Mouse (Mus musculus): Measurements from ENCODE around the gene Noc4l. TPM values are rescaled to one million over a fixed set of nuclear protein-coding genes. Genes with fewer than 3 reads are reported as not detected.

The Noc4l gene
- total RNA-seq, 1 experiment = 75.0 TPM

GRCm38 (mm10) chr5:110628156-110628555 is 25.1 kb downstream of the Noc4l start:
- DNase-seq (ENCODE audit: low read depth, low spot score) = no peak

GRCm38 (mm10) chr5:110627351-110627750 is 25.9 kb downstream of the Noc4l start:
- no peaks in the 10 kb centered on the region for H3K36me3 ChIP-seq (ENCODE audit: control insufficient read depth, insufficient read depth, low read length, poor library complexity, severe bottlenecking)
- H3K27ac ChIP-seq (ENCODE audit: insufficient read depth, low read depth, low read length, poor library complexity, severe bottlenecking) = no peak overlapping the region
- H3K4me3 ChIP-seq (ENCODE audit: insufficient read depth in 1 of 2, low read depth in 1 of 2, low read length in 2 of 2, poor library complexity in 1 of 2, severe bottlenecking in 1 of 2) = no peak overlapping the region
- no peak for DNase-seq (ENCODE audit: low read depth, low spot score)
- TF ChIP-seq CHD2 (IDR thresholded peaks at IDR 0.05; ENCODE audit: low read depth, low read length) (no peak), HCFC1 (IDR thresholded peaks at IDR 0.05; ENCODE audit: borderline replicate concordance, insufficient read depth, low read length) (no peak), ZC3H11A (IDR thresholded peaks at IDR 0.05; ENCODE audit: borderline replicate concordance, low read depth, low read length) (no peak), MAFK (IDR thresholded peaks at IDR 0.05; ENCODE audit: insufficient read depth, low read depth, low read length) (no peak)
- in situ Hi-C loops (cut with MboI; ENCODE audit: low sequenced_read_pairs in 2 of 2, unreplicated experiment in 2 of 2) = no loop called here
- no peak overlapping the region for H3K9ac ChIP-seq (ENCODE audit: insufficient read depth, low read depth, low read length, poor library complexity, severe bottlenecking)
- H3K9me3 ChIP-seq (ENCODE audit: control insufficient read depth, insufficient read depth, low read depth, low read length) = no peaks in the 10 kb centered on the region
- H3K4me1 ChIP-seq (ENCODE audit: control insufficient read depth in 2 of 2, insufficient read depth in 2 of 2, low read length in 2 of 2, poor library complexity in 1 of 2) = peaks cover 0 to 2% of the 10 kb centered on the region in 2 experiments; a peak in 2 of 4 replicates

More at GRCm38 (mm10) chr5:110628156-110628555, 25.1 kb downstream of the Noc4l start:
- TF ChIP-seq ZC3H11A (IDR thresholded peaks at IDR 0.05; ENCODE audit: borderline replicate concordance, low read depth, low read length) (no peak), HCFC1 (IDR thresholded peaks at IDR 0.05; ENCODE audit: borderline replicate concordance, insufficient read depth, low read length) (no peak), CHD2 (IDR thresholded peaks at IDR 0.05; ENCODE audit: low read depth, low read length) (no peak), MAFK (IDR thresholded peaks at IDR 0.05; ENCODE audit: insufficient read depth, low read depth, low read length) (no peak), ZNF384 (IDR thresholded peaks at IDR 0.05; ENCODE audit: low read depth, low read length) (no peak)
- Histone ChIP-seq H3K4me3 (ENCODE audit: insufficient read depth in 1 of 2, low read depth in 1 of 2, low read length in 2 of 2, poor library complexity in 1 of 2, severe bottlenecking in 1 of 2) (peak overlapping the region; percentile 1 to 29; a peak in 3 of 4 replicates), H3K36me3 (ENCODE audit: control insufficient read depth, insufficient read depth, low read length, poor library complexity, severe bottlenecking) (no peaks in the 10 kb centered on the region), H3K4me1 (ENCODE audit: control insufficient read depth in 2 of 2, insufficient read depth in 2 of 2, low read length in 2 of 2, poor library complexity in 1 of 2) (peaks cover 0 to 2% of the 10 kb centered on the region in 2 experiments; a peak in 2 of 4 replicates), H3K9me3 (ENCODE audit: control insufficient read depth, insufficient read depth, low read depth, low read length) (no peaks in the 10 kb centered on the region), H3K9ac (ENCODE audit: insufficient read depth, low read depth, low read length, poor library complexity, severe bottlenecking) (no peak overlapping the region; the same call in 1 of the 2 replicates), H3K27ac (ENCODE audit: insufficient read depth, low read depth, low read length, poor library complexity, severe bottlenecking) (no peak overlapping the region)
- in situ Hi-C loops (cut with MboI; ENCODE audit: low sequenced_read_pairs in 2 of 2, unreplicated experiment in 2 of 2) = no loop called here

DNA sequence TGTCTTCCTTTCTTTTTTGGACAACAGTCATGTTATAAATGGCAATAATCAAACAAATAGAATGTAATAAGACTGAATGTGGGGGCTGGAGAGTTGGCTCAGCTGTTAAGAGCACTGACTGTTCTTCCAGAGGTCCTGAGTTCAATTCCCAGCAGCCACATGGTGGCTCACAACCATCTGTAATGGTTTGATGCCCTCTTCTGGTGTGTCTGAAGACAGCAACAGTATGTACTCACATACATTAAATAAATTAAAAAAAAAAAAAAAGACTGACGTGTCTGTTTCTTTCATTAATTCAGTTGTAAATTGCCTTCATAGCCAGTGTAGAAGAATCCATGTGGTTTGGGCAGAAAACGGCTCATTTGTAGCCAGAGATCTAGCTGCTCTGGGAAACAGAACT is 28.9 kb downstream of the Noc4l start:
- Histone ChIP-seq H3K9ac (ENCODE audit: insufficient read depth, low read depth, low read length, poor library complexity, severe bottlenecking) (no peak overlapping the region), H3K4me3 (ENCODE audit: insufficient read depth in 1 of 2, low read depth in 1 of 2, low read length in 2 of 2, poor library complexity in 1 of 2, severe bottlenecking in 1 of 2) (no peak overlapping the region), H3K27ac (ENCODE audit: insufficient read depth, low read depth, low read length, poor library complexity, severe bottlenecking) (no peak overlapping the region), H3K4me1 (ENCODE audit: control insufficient read depth in 2 of 2, insufficient read depth in 2 of 2, low read length in 2 of 2, poor library complexity in 1 of 2) (peaks cover 0 to 2% of the 10 kb centered on the region in 2 experiments; a peak in 2 of 4 replicates), H3K36me3 (ENCODE audit: control insufficient read depth, insufficient read depth, low read length, poor library complexity, severe bottlenecking) (no peaks in the 10 kb centered on the region), H3K9me3 (ENCODE audit: control insufficient read depth, insufficient read depth, low read depth, low read length) (no peaks in the 10 kb centered on the region)
- DNase-seq (ENCODE audit: low read depth, low spot score) = no peak
- in situ Hi-C loops (cut with MboI; ENCODE audit: low sequenced_read_pairs in 2 of 2, unreplicated experiment in 2 of 2) = no loop called here
- TF ChIP-seq MAFK (IDR thresholded peaks at IDR 0.05; ENCODE audit: insufficient read depth, low read depth, low read length) (no peak), ZC3H11A (IDR thresholded peaks at IDR 0.05; ENCODE audit: borderline replicate concordance, low read depth, low read length) (no peak), ZNF384 (IDR thresholded peaks at IDR 0.05; ENCODE audit: low read depth, low read length) (no peak), HCFC1 (IDR thresholded peaks at IDR 0.05; ENCODE audit: borderline replicate concordance, insufficient read depth, low read length) (no peak), CHD2 (IDR thresholded peaks at IDR 0.05; ENCODE audit: low read depth, low read length) (no peak)

DNA sequence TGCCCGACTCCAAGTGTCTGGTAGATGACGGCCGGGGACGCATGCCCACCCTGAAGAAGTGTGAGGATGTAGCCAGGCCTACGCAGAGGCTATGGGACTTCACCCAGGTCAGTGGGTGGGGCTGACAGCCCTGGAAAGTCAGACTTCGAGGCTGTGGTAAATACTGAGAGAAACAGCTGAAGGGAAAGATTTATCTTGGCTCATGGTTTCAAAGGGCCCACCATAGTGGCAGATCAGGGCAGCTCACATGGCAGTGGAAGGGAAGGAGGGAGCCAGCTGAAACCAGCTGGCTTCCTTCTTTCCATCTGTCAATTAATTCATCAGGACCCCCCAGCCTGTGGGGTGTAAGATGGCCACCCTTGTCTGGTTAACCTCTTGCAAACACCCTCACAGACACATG is 34.0 kb downstream of the Noc4l start:
- H3K9ac ChIP-seq (ENCODE audit: insufficient read depth, low read depth, low read length, poor library complexity, severe bottlenecking) = no peak overlapping the region
- H3K9me3 ChIP-seq (ENCODE audit: control insufficient read depth, insufficient read depth, low read depth, low read length) = no peaks in the 10 kb centered on the region
- in situ Hi-C loops (cut with MboI; ENCODE audit: low sequenced_read_pairs in 2 of 2, unreplicated experiment in 2 of 2) = loop anchor here in 1 of 2 experiments (10.0 kb wide), 1 partner anchor 124 kb away; no protein-coding TSS in a partner anchor
- H3K4me1 ChIP-seq (ENCODE audit: control insufficient read depth in 2 of 2, insufficient read depth in 2 of 2, low read length in 2 of 2, poor library complexity in 1 of 2) = no peaks in the 10 kb centered on the region
- no peaks in the 10 kb centered on the region for H3K36me3 ChIP-seq (ENCODE audit: control insufficient read depth, insufficient read depth, low read length, poor library complexity, severe bottlenecking)
- DNase-seq (ENCODE audit: low read depth, low spot score) = no peak
- no peak overlapping the region for H3K27ac ChIP-seq (ENCODE audit: insufficient read depth, low read depth, low read length, poor library complexity, severe bottlenecking)
- no peak overlapping the region for H3K4me3 ChIP-seq (ENCODE audit: insufficient read depth in 1 of 2, low read depth in 1 of 2, low read length in 2 of 2, poor library complexity in 1 of 2, severe bottlenecking in 1 of 2)
- TF ChIP-seq ZC3H11A (IDR thresholded peaks at IDR 0.05; ENCODE audit: borderline replicate concordance, low read depth, low read length) (no peak), HCFC1 (IDR thresholded peaks at IDR 0.05; ENCODE audit: borderline replicate concordance, insufficient read depth, low read length) (no peak), CHD2 (IDR thresholded peaks at IDR 0.05; ENCODE audit: low read depth, low read length) (no peak), ZNF384 (IDR thresholded peaks at IDR 0.05; ENCODE audit: low read depth, low read length) (no peak), MAFK (IDR thresholded peaks at IDR 0.05; ENCODE audit: insufficient read depth, low read depth, low read length) (no peak)
